Mouse (Mus musculus) thymus, adult 2 months (tissue): ENCODE measurements around the gene Sult2b1. TPM values are rescaled to one million over a fixed set of nuclear protein-coding genes. Genes with fewer than 3 reads are reported as not detected.

Experiments
- DNase-seq: peaks from one replicate; pipeline ENCODE4 v3.0.0; 2021
- H3K27ac ChIP-seq: fragments of 200-500 bp; 2 replicates; pipeline ENCODE4 v1.5.1; 2012; ENCODE audit warnings: low read length, control low read depth; ENCODE audit not compliant: control insufficient read depth, insufficient read depth
- H3K27me3 ChIP-seq: fragments of 200-500 bp; 2 replicates; pipeline ENCODE4 v1.6.1; 2012; ENCODE audit warnings: mild to moderate bottlenecking, low read length, moderate library complexity, mixed read lengths; ENCODE audit not compliant: control insufficient read depth, insufficient read depth
- H3K36me3 ChIP-seq: fragments of 200-500 bp; 2 replicates; pipeline ENCODE4 v1.6.1; 2012; ENCODE audit warnings: mild to moderate bottlenecking, low read length, moderate library complexity; ENCODE audit not compliant: control insufficient read depth, insufficient read depth
- H3K4me1 ChIP-seq: fragments of 200-500 bp; replicated peaks from 2 replicates; pipeline ENCODE4 v1.6.1; 2012; ENCODE audit warnings: low read length; ENCODE audit not compliant: control insufficient read depth, insufficient read depth
- H3K4me3 ChIP-seq: fragments of 200-500 bp; 2 replicates; pipeline ENCODE4 v1.5.1; 2012; ENCODE audit warnings: mild to moderate bottlenecking, low read length, control low read depth, moderate library complexity; ENCODE audit not compliant: control insufficient read depth, insufficient read depth
- CTCF ChIP-seq: fragments of 200-500 bp; IDR thresholded peaks from 2 replicates; pipeline ENCODE4 v1.5.1; 2012; ENCODE audit warnings: mild to moderate bottlenecking, control low read depth, low read length, moderate library complexity, borderline replicate concordance; ENCODE audit not compliant: control insufficient read depth, poor library complexity, insufficient read depth; ENCODE audit errors: extremely low read depth
- POLR2A ChIP-seq: fragments of 200-500 bp; IDR thresholded peaks from 2 replicates; pipeline ENCODE4 v1.6.1; 2012; ENCODE audit warnings: mild to moderate bottlenecking, low read length, control low read depth, moderate library complexity; ENCODE audit not compliant: control insufficient read depth, poor library complexity, insufficient read depth; ENCODE audit errors: extremely low read depth
- WGBS: fragments of 180-500 bp; shearing (Covaris S2); methylation state at CpG from one replicate; pipeline ENCODE4 v1.1.7; 2018; 5-methylcytosine and 5-hydroxymethylcytosine counted together
- polyA plus RNA-seq: library from polyadenylated mRNA; depleted of rRNA; stranded (reverse); fragments of >200 nt; gene quantifications from 2 replicates; pipeline ENCODE4 v1.2.3, GENCODE M21; 2012

Sult2b1 gene
- polyA plus RNA-seq, 1 experiment, result 3.9 TPM

DNA sequence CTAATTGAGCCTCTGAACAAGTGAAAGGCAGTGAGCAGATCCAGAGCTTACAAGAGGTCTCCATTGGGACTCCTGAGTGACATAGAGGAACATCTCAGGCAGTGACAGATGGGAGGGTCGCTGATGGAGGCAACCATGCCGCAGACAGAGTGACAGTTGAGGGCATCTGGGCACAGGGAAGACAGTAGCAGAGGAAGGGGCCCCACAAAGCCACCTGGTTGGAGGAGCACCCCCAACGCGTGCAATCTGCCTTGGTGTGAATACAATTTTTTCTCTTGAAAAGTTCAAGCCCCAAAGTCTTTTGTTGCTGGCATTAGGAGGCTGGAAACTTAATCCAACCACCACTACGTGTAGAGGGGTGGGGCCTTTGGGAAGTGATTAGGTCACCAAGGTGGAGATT, 24.3 kb downstream of the Sult2b1 start:
- Histone ChIP-seq H3K27me3 (no peaks in the 10 kb centered on the region), H3K27ac (no peak overlapping the region), H3K4me3 (no peak overlapping the region), H3K4me1 (peaks cover 15% of the 10 kb centered on the region), H3K36me3 (no peaks in the 10 kb centered on the region)
- WGBS, result 37% methylated on average over 5 of the region's 5 CpGs
- no peak for TF ChIP-seq POLR2A
- no peak for TF ChIP-seq CTCF
- no peak for DNase-seq

DNA sequence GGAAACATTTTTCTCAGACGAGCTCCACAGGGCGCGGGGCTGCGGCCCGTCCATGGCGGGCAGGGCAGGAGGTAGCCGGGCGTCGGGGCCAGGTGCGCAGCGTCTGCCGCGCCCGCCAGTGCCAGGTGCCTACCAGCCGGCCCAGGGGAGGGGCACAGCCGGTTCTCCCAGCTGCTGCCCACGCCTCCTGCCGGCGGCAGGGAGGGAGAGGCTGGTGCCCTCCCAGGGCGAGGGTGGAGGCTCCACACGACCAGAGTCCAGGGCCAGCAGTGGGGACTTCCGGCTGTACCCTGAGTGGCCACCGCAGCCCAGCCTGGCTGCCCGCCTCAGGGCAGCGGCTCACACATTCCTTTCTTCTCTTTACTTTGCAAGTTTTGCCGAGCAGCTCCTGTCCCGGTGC, 25.1 kb downstream of the Sult2b1 start:
- Histone ChIP-seq H3K4me3 (no peak overlapping the region), H3K36me3 (no peaks in the 10 kb centered on the region), H3K27me3 (no peaks in the 10 kb centered on the region), H3K27ac (no peak overlapping the region), H3K4me1 (peaks cover 15% of the 10 kb centered on the region)
- TF ChIP-seq CTCF (0 out of 2 replicates have a peak, but pooled peaks have one; percentile 41), POLR2A (no peak)
- DNase-seq, result peak; percentile 41
- WGBS, result 26% methylated on average over 27 of the region's 27 CpGs

DNA sequence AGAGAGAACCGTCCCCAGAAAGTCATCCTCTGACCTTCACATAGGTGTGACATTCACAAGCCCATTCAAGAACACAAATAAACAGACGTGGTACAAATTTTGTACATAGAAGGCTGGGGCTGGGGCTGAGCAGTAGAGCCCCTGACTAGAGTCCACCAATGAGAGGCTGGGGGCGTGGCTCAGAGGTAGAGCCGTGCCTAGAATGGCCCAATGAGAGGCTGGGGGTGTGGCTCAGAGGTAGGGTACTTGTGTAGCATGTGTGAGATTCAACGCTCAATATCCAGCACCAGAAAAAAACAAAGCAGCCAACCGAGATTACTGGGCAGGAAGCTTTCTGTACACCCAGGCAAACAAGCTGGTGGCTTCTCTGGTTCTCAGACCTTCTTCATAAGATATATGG, 28.8 kb downstream of the Sult2b1 start:
- 91% methylated on average over 6 of the region's 6 CpGs for WGBS
- Histone ChIP-seq H3K27me3 (no peaks in the 10 kb centered on the region), H3K27ac (no peak overlapping the region), H3K36me3 (no peaks in the 10 kb centered on the region), H3K4me1 (peaks cover 15% of the 10 kb centered on the region), H3K4me3 (no peak overlapping the region)
- no peak for DNase-seq
- TF ChIP-seq POLR2A, result no peak
- TF ChIP-seq CTCF, result no peak

DNA sequence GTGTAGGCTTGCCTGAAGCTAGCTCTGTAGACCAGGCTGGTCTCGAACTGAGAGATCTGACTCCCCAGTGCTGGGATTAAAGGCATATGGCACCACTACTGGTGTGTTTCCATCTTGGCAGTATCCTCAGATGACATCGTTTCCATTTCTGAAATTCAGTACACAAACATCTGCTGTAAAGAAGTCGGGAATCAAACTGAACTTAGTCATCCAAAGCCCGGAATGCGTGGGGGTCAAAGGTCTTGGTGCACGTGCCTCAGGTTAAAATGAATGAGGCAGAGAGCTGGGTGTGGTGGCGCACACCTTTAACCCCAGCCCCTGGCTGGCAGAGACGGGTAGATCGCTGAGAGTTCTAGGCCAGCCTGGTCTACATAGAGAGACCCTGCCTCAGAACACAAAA, 34.3 kb downstream of the Sult2b1 start:
- no peak overlapping the region for H3K27ac ChIP-seq
- H3K27me3 ChIP-seq, result no peaks in the 10 kb centered on the region

DNA sequence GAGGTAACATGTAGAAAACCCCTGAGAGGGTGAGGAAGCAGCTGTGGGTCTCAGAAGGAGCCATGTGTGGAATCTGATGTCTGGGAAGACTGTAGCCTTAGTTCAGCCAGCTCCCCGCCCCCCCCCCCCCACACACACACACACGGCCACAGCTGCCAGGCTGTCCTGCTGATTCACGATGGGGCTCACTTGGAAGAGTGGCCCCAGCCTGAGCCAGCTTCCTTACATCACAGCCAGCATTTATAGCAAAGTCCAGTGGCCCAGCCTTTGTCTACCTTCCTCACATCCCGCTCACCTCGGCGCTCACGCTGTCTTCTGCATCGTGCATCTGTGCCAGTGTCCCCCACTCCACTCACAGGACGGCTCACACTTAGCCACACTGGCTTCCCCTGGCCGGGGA, 35.1 kb downstream of the Sult2b1 start:
- Histone ChIP-seq H3K4me3 (no peak overlapping the region), H3K4me1 (no peaks in the 10 kb centered on the region), H3K27me3 (no peaks in the 10 kb centered on the region), H3K36me3 (no peaks in the 10 kb centered on the region), H3K27ac (no peak overlapping the region)
- DNase-seq, result no peak
- TF ChIP-seq CTCF (no peak), POLR2A (no peak)
- WGBS, result 69% methylated on average over 10 of the region's 10 CpGs

More for the DNA sequence above, 34.3 kb downstream of the Sult2b1 start:
- no peak for DNase-seq
- 96% methylated on average over 9 of the region's 9 CpGs for WGBS
- Histone ChIP-seq H3K4me3 (no peak overlapping the region), H3K36me3 (no peaks in the 10 kb centered on the region), H3K4me1 (no peaks in the 10 kb centered on the region)
- TF ChIP-seq POLR2A, result no peak
- no peak for TF ChIP-seq CTCF

DNA sequence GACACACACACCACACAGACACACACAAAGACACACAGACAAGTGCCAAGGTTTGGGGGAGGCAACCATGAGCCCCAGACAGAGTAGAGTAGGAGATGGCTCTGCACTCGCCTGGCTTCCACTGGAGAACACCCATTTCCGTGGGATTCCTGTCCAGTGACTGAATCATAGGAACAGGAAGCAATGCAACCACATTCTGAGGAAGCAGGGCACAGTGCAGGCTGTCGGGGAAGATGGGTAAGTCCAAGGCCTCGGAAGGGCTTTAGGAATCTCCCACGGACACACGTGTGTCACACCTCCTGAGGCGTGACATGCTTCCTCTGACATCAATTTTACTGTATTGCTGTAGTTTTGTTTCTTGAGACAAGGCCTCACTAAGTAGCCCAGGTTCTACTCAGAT, 36.4 kb downstream of the Sult2b1 start:
- Histone ChIP-seq H3K27me3 (no peaks in the 10 kb centered on the region), H3K27ac (no peak overlapping the region), H3K36me3 (no peaks in the 10 kb centered on the region), H3K4me3 (no peak overlapping the region), H3K4me1 (no peaks in the 10 kb centered on the region)
- TF ChIP-seq CTCF (no peak), POLR2A (no peak)
- no peak for DNase-seq
- WGBS, result 89% methylated on average over 7 of the region's 7 CpGs

DNA sequence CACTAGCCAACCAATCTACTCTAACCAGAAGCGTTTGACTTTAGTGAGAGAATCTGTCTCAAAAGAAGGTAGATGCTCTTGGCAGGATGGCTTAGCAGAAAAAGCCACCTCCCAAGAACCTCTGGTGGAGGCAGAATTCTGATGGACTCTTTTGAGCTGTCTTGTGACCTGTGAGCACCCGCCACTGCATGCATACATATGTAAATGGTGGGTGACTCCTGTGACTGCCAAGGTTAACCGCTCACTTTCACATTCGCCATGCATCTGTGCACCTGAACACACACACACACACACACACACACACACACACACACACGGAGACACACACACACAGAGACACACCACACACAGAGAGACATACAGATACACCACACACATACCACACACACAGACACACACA, 37.0 kb downstream of the Sult2b1 start:
- Histone ChIP-seq H3K4me3 (no peak overlapping the region), H3K27me3 (no peaks in the 10 kb centered on the region), H3K27ac (no peak overlapping the region), H3K36me3 (no peaks in the 10 kb centered on the region), H3K4me1 (peaks cover under 1% of the 10 kb centered on the region)
- no peak for DNase-seq
- TF ChIP-seq POLR2A, result no peak
- no peak for TF ChIP-seq CTCF
- 94% methylated on average over 5 of the region's 5 CpGs for WGBS
